Mouse (Mus musculus): ENCODE measurements at regions not wholly inside any gene's neighbourhood (a gene's known extent, or its start where the extent isn't known, plus 50 kb on each side); places are given as distances from the start of the nearest gene placed in this dataset.

- Histone ChIP-seq H3K9ac (replicated peaks; ENCODE audit: low read length) (no peak overlapping the region), H3K27ac (no peak overlapping the region), H3K4me1 (ENCODE audit: insufficient read depth, low read length) (no peaks in the 10 kb centered on the region), H3K4me2 (ENCODE audit: low read depth, low read length) (no peak overlapping the region), H3K27me3 (ENCODE audit: insufficient read depth, low read length) (no peaks in the 10 kb centered on the region), H3K9me3 (ENCODE audit: low read length) (no peaks in the 10 kb centered on the region), H3K36me3 (ENCODE audit: insufficient read depth, low read length) (no peaks in the 10 kb centered on the region), H3K4me3 (ENCODE audit: low read length) (no peak overlapping the region)
- WGBS, result 79% methylated on average over 6 of the region's 6 CpGs
- TF ChIP-seq CTCF (IDR thresholded peaks at IDR 0.05; ENCODE audit: low read depth), result no peak
- no peak for ATAC-seq
- DNase-seq (ENCODE audit: low spot score), result no peak
Measured at GRCm38 (mm10) chr9:115477556-115478220, 167.5 kb upstream of the Stt3b start.

DNA sequence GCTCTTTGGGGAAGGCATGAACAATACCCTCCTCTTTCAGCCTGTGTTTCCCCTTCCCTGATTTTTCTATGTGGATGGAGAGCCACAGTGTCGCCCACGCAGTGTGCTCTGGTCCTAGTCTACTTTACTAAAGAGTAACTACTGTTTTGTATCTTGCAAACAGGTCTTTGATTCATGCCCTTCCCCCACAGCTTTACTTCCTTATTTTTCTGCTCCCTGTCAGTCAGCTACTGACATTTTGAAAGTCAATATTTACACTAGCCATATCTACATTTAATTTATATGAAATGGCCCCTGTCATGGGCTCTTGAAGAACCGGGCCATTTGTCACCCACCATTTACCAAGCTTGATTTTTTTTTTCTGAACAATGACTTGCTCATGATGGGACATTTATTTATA lies 168.7 kb upstream of the Stt3b start:
- no peaks in the 10 kb centered on the region for H3K36me3 ChIP-seq (ENCODE audit: insufficient read depth, low read length)
- H3K27me3 ChIP-seq (ENCODE audit: insufficient read depth, low read length), result no peaks in the 10 kb centered on the region
- H3K9ac ChIP-seq (replicated peaks; ENCODE audit: low read length), result no peak overlapping the region
- no peak overlapping the region for H3K4me2 ChIP-seq (ENCODE audit: low read depth, low read length)
- TF ChIP-seq CTCF (IDR thresholded peaks at IDR 0.05; ENCODE audit: low read depth), result no peak
- no peak overlapping the region for H3K4me3 ChIP-seq (ENCODE audit: low read length)
- no peak for ATAC-seq
- H3K4me1 ChIP-seq (ENCODE audit: insufficient read depth, low read length), result no peaks in the 10 kb centered on the region
- H3K27ac ChIP-seq, result no peak overlapping the region
- DNase-seq (ENCODE audit: low spot score), result no peak
- H3K9me3 ChIP-seq (ENCODE audit: low read length), result no peaks in the 10 kb centered on the region
- WGBS, result 54% methylated on average over 3 of the region's 3 CpGs

DNA sequence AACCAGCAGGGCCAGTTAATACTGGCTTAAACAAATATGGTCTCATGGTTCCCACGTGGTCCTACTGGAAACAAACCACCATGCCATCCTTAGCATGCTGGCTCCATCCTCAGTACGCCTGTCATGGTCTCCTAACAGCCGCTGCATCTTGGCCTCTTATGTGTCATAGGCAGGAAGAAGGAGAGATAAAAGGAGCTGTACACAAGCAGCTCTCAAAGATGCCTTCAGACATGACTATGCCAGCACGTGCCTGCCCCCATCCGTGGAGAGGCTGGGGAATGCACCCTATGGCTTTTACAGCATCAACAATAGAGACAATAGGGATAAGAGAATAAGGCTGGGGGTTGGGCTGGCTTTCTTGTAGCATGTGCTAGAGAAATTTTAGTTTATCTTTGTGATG lies 171.0 kb upstream of the Stt3b start:
- Histone ChIP-seq H3K27me3 (ENCODE audit: insufficient read depth, low read length) (no peaks in the 10 kb centered on the region), H3K9ac (replicated peaks; ENCODE audit: low read length) (no peak overlapping the region), H3K9me3 (ENCODE audit: low read length) (no peaks in the 10 kb centered on the region), H3K27ac (no peak overlapping the region), H3K4me1 (ENCODE audit: insufficient read depth, low read length) (no peaks in the 10 kb centered on the region), H3K36me3 (ENCODE audit: insufficient read depth, low read length) (no peaks in the 10 kb centered on the region), H3K4me3 (ENCODE audit: low read length) (no peak overlapping the region), H3K4me2 (ENCODE audit: low read depth, low read length) (no peak overlapping the region)
- no peak for ATAC-seq
- 52% methylated on average over 5 of the region's 5 CpGs for WGBS
- no peak for TF ChIP-seq CTCF (IDR thresholded peaks at IDR 0.05; ENCODE audit: low read depth)
- no peak for DNase-seq (ENCODE audit: low spot score)

DNA sequence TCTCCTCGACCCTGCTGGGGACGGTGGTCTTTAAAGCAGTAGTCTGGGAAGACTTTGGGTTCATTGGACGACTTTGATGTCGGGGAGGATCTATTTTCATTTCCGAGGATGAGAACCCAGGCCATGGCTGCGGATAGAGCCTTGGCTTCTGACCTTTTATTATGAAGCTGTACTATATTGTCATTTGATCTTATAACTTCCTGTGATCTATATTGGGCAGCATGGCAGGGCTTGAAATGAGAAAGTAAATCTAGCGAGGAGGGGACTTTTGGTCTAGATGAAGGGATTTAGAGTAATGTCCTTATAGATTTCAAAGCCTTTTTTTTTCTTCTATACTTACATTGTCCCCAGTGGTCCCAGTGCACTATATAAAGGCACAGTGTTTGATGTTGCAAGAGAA lies 172.8 kb upstream of the Stt3b start:
- ATAC-seq (no peak), DNase-seq (ENCODE audit: low spot score) (no peak)
- Histone ChIP-seq H3K27me3 (ENCODE audit: insufficient read depth, low read length) (no peaks in the 10 kb centered on the region), H3K36me3 (ENCODE audit: insufficient read depth, low read length) (no peaks in the 10 kb centered on the region), H3K9ac (replicated peaks; ENCODE audit: low read length) (no peak overlapping the region), H3K4me2 (ENCODE audit: low read depth, low read length) (no peak overlapping the region), H3K4me1 (ENCODE audit: insufficient read depth, low read length) (no peaks in the 10 kb centered on the region), H3K4me3 (ENCODE audit: low read length) (no peak overlapping the region), H3K9me3 (ENCODE audit: low read length) (no peaks in the 10 kb centered on the region), H3K27ac (no peak overlapping the region)
- WGBS, result 88% methylated on average over 7 of the region's 7 CpGs
- no peak for TF ChIP-seq CTCF (IDR thresholded peaks at IDR 0.05; ENCODE audit: low read depth)

DNA sequence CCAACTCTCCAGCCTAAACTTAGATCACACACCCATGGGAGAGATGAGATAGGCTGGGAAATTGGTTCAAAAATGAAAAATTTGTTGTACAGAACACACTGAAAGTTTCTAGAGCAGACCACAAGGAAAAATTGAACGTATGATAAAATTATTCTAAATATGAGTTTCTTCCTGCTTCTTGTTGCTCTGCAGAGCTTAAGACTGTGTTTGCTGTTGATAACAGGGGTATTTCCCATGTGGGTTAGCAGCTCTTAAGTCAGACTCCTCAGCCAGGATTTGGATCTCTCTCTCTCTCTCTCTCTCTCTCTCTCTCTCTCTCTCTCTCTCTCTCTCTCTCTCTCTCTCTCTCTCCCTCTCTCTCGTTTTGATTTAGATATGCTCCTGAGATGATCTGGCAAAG lies 173.5 kb upstream of the Stt3b start:
- Histone ChIP-seq H3K4me3 (ENCODE audit: low read length) (no peak overlapping the region), H3K27me3 (ENCODE audit: insufficient read depth, low read length) (no peaks in the 10 kb centered on the region), H3K27ac (no peak overlapping the region), H3K9ac (replicated peaks; ENCODE audit: low read length) (no peak overlapping the region), H3K36me3 (ENCODE audit: insufficient read depth, low read length) (no peaks in the 10 kb centered on the region), H3K9me3 (ENCODE audit: low read length) (no peaks in the 10 kb centered on the region), H3K4me1 (ENCODE audit: insufficient read depth, low read length) (no peaks in the 10 kb centered on the region), H3K4me2 (ENCODE audit: low read depth, low read length) (no peak overlapping the region)
- DNase-seq (ENCODE audit: low spot score) (no peak), ATAC-seq (no peak)
- WGBS, result 49% methylated on average over 2 of the region's 2 CpGs
- TF ChIP-seq CTCF (IDR thresholded peaks at IDR 0.05; ENCODE audit: low read depth), result no peak

GRCm38 (mm10) chr9:115484408-115484807 lies 174.2 kb upstream of the Stt3b start:
- H3K36me3 ChIP-seq (ENCODE audit: insufficient read depth, low read length), result no peaks in the 10 kb centered on the region
- no peak for ATAC-seq
- H3K9ac ChIP-seq (replicated peaks; ENCODE audit: low read length), result no peak overlapping the region
- DNase-seq (ENCODE audit: low spot score), result no peak
- no peak overlapping the region for H3K27ac ChIP-seq
- no peaks in the 10 kb centered on the region for H3K9me3 ChIP-seq (ENCODE audit: low read length)
- H3K4me1 ChIP-seq (ENCODE audit: insufficient read depth, low read length), result no peaks in the 10 kb centered on the region
- no peak for TF ChIP-seq CTCF (IDR thresholded peaks at IDR 0.05; ENCODE audit: low read depth)
- 89% methylated on average over 1 of the region's 1 CpGs for WGBS
- H3K4me3 ChIP-seq (ENCODE audit: low read length), result no peak overlapping the region
- no peaks in the 10 kb centered on the region for H3K27me3 ChIP-seq (ENCODE audit: insufficient read depth, low read length)
- H3K4me2 ChIP-seq (ENCODE audit: low read depth, low read length), result no peak overlapping the region

GRCm38 (mm10) chr9:115485219-115485618 lies 175.0 kb upstream of the Stt3b start:
- no peak for ATAC-seq
- no peak for TF ChIP-seq CTCF (IDR thresholded peaks at IDR 0.05; ENCODE audit: low read depth)
- Histone ChIP-seq H3K27me3 (ENCODE audit: insufficient read depth, low read length) (no peaks in the 10 kb centered on the region), H3K9me3 (ENCODE audit: low read length) (no peaks in the 10 kb centered on the region), H3K9ac (replicated peaks; ENCODE audit: low read length) (no peak overlapping the region), H3K27ac (no peak overlapping the region), H3K4me1 (ENCODE audit: insufficient read depth, low read length) (no peaks in the 10 kb centered on the region), H3K4me2 (ENCODE audit: low read depth, low read length) (no peak overlapping the region), H3K36me3 (ENCODE audit: insufficient read depth, low read length) (no peaks in the 10 kb centered on the region), H3K4me3 (ENCODE audit: low read length) (no peak overlapping the region)
- 91% methylated on average over 4 of the region's 4 CpGs for WGBS
- no peak for DNase-seq (ENCODE audit: low spot score)

Data from hindbrain, postnatal 0 days (tissue).